18 mouse cellular contexts compared by ENCODE assay signal in genomic region chr5:65250185-65250855, GRCm38 (mm10). TPM values are rescaled to one million over a fixed set of nuclear protein-coding genes. Genes with fewer than 3 reads are reported as not detected.
DNase-seq lines count a peak whose midpoint lies in the region; ATAC-seq and TF ChIP-seq lines count a peak whose summit lies in the region.
"Had no signal": no experiment of that assay in that cellular context is flagged by ENCODE, and none has a peak within 500 bp of the region (broad histone marks: within the 10 kb centered on the region; RNA-seq: fewer than 3 reads in every experiment).

No protein-coding gene starts in this region.

- TF ChIP-seq CTCF in brain, embryonic 14.5 days (IDR thresholded peaks at IDR 0.05; ENCODE audit: borderline replicate concordance, extremely low read depth, insufficient read depth, insufficient read length) = no peak

- intact Hi-C loops in left cerebral cortex, postnatal 36 days (cut with DNase I) = no loop called here

- H3K4me2 ChIP-seq in forebrain, embryonic 14.5 days (ENCODE audit: low read length) = no peak overlapping the region
- no peak overlapping the region for H3K4me2 ChIP-seq in lung, embryonic 16.5 days (ENCODE audit: low read depth, low read length)
- H3K4me2 ChIP-seq: embryonic facial prominence, embryonic 15.5 days; heart, embryonic 15.5 days; liver, embryonic 15.5 days had no signal

- no peak for ATAC-seq in forebrain, embryonic 14.5 days
- peak; percentile 73 for ATAC-seq in lung, embryonic 16.5 days (ENCODE audit: low read depth)

- DNase-seq in forebrain, embryonic 10.5 days (ENCODE audit: extremely low spot score, low spot score) = no peak
- no peak for DNase-seq in forebrain, embryonic 14.5 days (ENCODE audit: low spot score)
- no peak for DNase-seq in lung, postnatal 25 days (ENCODE audit: low spot score)
- peak; percentile 33 for DNase-seq in ES-CJ7 (ENCODE audit: low read depth, low spot score)
- peak; percentile 18 for DNase-seq in brain, embryonic 14.5 days (ENCODE audit: low read depth)
- DNase-seq in left cerebral cortex, postnatal 36 days (ENCODE audit: low spot score in 2 of 2) = no peak
- DNase-seq in urinary bladder, postnatal 25 days (ENCODE audit: low spot score) = no peak
- DNase-seq: B cell, adult 2 months; cerebellum, adult 9-10 months; gastrocnemius, postnatal 14 days; heart, adult 2 months; kidney, adult 2 months; kidney, postnatal 14 days; thymus, postnatal 14 days had no signal

- peaks cover 45% of the 10 kb centered on the region for H3K36me3 ChIP-seq in forebrain, embryonic 10.5 days (replicated peaks)
- H3K36me3 ChIP-seq in forebrain, embryonic 14.5 days (ENCODE audit: control insufficient read depth, insufficient read depth, low read length) = peaks cover 17% of the 10 kb centered on the region; the same call in 1 of the 2 replicates
- 0 out of 2 replicates have a peak, but pooled peaks cover 2% of the 10 kb centered on the region for H3K36me3 ChIP-seq in lung, embryonic 16.5 days (ENCODE audit: control insufficient read depth, insufficient read depth, low read length)
- H3K36me3 ChIP-seq: liver, embryonic 15.5 days had no signal

- TF ChIP-seq POLR2A in brain, embryonic 14.5 days (IDR thresholded peaks at IDR 0.05; ENCODE audit: borderline replicate concordance, extremely low read depth, insufficient read depth, insufficient read length, poor library complexity, severe bottlenecking) = no peak

- no peaks in the 10 kb centered on the region for H3K4me1 ChIP-seq in forebrain, embryonic 10.5 days
- H3K4me1 ChIP-seq in forebrain, embryonic 14.5 days (ENCODE audit: control insufficient read depth, insufficient read depth, low read length) = no peaks in the 10 kb centered on the region
- peaks cover 3% of the 10 kb centered on the region; the same call in 1 of the 2 replicates for H3K4me1 ChIP-seq in lung, embryonic 16.5 days (replicated peaks; ENCODE audit: control insufficient read depth, insufficient read depth, low read length)
- H3K4me1 ChIP-seq: embryonic facial prominence, embryonic 15.5 days; heart, embryonic 15.5 days; liver, embryonic 15.5 days had no signal

- no peaks in the 10 kb centered on the region for H3K9me3 ChIP-seq in forebrain, embryonic 10.5 days
- H3K9me3 ChIP-seq in forebrain, embryonic 14.5 days (replicated peaks; ENCODE audit: control insufficient read depth, low read length) = no peaks in the 10 kb centered on the region
- H3K9me3 ChIP-seq in lung, embryonic 16.5 days (ENCODE audit: control insufficient read depth, low read length) = no peaks in the 10 kb centered on the region
- H3K9me3 ChIP-seq: embryonic facial prominence, embryonic 15.5 days; heart, embryonic 15.5 days; liver, embryonic 15.5 days had no signal

- 79% methylated on average over 7 of the region's 7 CpGs for WGBS in forebrain, embryonic 10.5 days
- 74% methylated on average over 7 of the region's 7 CpGs for WGBS in forebrain, embryonic 14.5 days
- 56% methylated on average over 7 of the region's 7 CpGs for WGBS in lung, embryonic 16.5 days

- no peak overlapping the region for H3K4me3 ChIP-seq in forebrain, embryonic 10.5 days
- H3K4me3 ChIP-seq in forebrain, embryonic 14.5 days (ENCODE audit: low read depth, low read length) = no peak overlapping the region
- H3K4me3 ChIP-seq in lung, embryonic 16.5 days (ENCODE audit: low read length) = no peak overlapping the region
- H3K4me3 ChIP-seq: embryonic facial prominence, embryonic 15.5 days; heart, adult 2 months; heart, embryonic 15.5 days; liver, embryonic 15.5 days had no signal

- H3K9ac ChIP-seq in forebrain, embryonic 14.5 days (ENCODE audit: low read length) = no peak overlapping the region
- no peak overlapping the region for H3K9ac ChIP-seq in lung, embryonic 16.5 days (ENCODE audit: low read length)
- H3K9ac ChIP-seq: embryonic facial prominence, embryonic 15.5 days; heart, embryonic 15.5 days; liver, embryonic 15.5 days had no signal

- H3K27ac ChIP-seq in forebrain, embryonic 10.5 days = peak overlapping the region; percentile 58; the same call in 1 of the 2 replicates
- H3K27ac ChIP-seq in forebrain, embryonic 14.5 days (ENCODE audit: low read depth, low read length) = no peak overlapping the region
- peak overlapping the region; percentile 71 for H3K27ac ChIP-seq in lung, embryonic 16.5 days (ENCODE audit: low read length)
- H3K27ac ChIP-seq: embryonic facial prominence, embryonic 15.5 days; heart, adult 2 months; heart, embryonic 15.5 days; liver, embryonic 15.5 days had no signal

- no peaks in the 10 kb centered on the region for H3K27me3 ChIP-seq in forebrain, embryonic 10.5 days (ENCODE audit: poor library complexity, severe bottlenecking)
- no peaks in the 10 kb centered on the region for H3K27me3 ChIP-seq in forebrain, embryonic 14.5 days (replicated peaks; ENCODE audit: control insufficient read depth, insufficient read depth, low read length)
- no peaks in the 10 kb centered on the region for H3K27me3 ChIP-seq in lung, embryonic 16.5 days (ENCODE audit: control insufficient read depth, insufficient read depth, low read depth, low read length)
- H3K27me3 ChIP-seq: embryonic facial prominence, embryonic 15.5 days; heart, embryonic 15.5 days; liver, embryonic 15.5 days had no signal

RNA-seq across cellular contexts. Expression of gene Wdr19, which starts 50.8 kb away (rescaled TPM):
- polyA plus RNA-seq in forebrain, embryonic 10.5 days (2016; fragmentation: Nextera tagmentation; extraction: Ambion mirVana) = 12.8 and 13.7 TPM in 2 replicates
- polyA plus RNA-seq in forebrain, embryonic 14.5 days (2014; fragmentation: Nextera tagmentation; extraction: Ambion mirVana) = 10.3 and 10.4 TPM in 2 replicates
- polyA plus RNA-seq in lung, embryonic 16.5 days (2015; fragmentation: Nextera tagmentation; extraction: Ambion mirVana) = 10.8 and 11.3 TPM in 2 replicates
- 14.7 and 16.7 TPM in 2 replicates for polyA plus RNA-seq in brain, embryonic 14.5 days (2012; rRNA removed)
- total RNA-seq in left cerebral cortex, postnatal 36 days (2021) = 10 to 100 TPM; 20.6 to 22.2 TPM

Comparison
In these comparisons a context has a peak if more than half of its experiments do, and no peak if none do; other contexts are left out.
1. DNase-seq: peak in ES-CJ7 (single experiment) and brain, embryonic 14.5 days (single experiment); none in forebrain, embryonic 10.5 days (single experiment), forebrain, embryonic 14.5 days (single experiment), lung, postnatal 25 days (single experiment), left cerebral cortex, postnatal 36 days (0 of 2) and urinary bladder, postnatal 25 days (single experiment).